ENCODE assay signal across 9 mouse cellular contexts in genomic region chr7:66222621-66223091, GRCm38 (mm10).
A peak's percentile ranks its signal among the peaks of the same experiment; 100 is the strongest.
DNase-seq lines count a peak whose midpoint lies in the region; ATAC-seq and TF ChIP-seq lines count a peak whose summit lies in the region.
"Had no signal": no experiment of that assay in that cellular context is flagged by ENCODE, and none has a peak within 500 bp of the region (broad histone marks: within the 10 kb centered on the region; RNA-seq: fewer than 3 reads in every experiment).

No protein-coding gene starts in this region.

- no peak overlapping the region for H3K9ac ChIP-seq in hindbrain, embryonic 11.5 days (ENCODE audit: low read depth, low read length)
- H3K9ac ChIP-seq in hindbrain, embryonic 13.5 days, result no peak overlapping the region

- 24% methylated on average over 8 of the region's 8 CpGs for WGBS in hindbrain, embryonic 11.5 days
- 12% methylated on average over 8 of the region's 8 CpGs for WGBS in hindbrain, embryonic 13.5 days

- no peak overlapping the region for H3ac ChIP-seq in myocyte (ENCODE audit: control insufficient read depth, insufficient read length)

- no peak overlapping the region for H3K4me2 ChIP-seq in hindbrain, embryonic 11.5 days (replicated peaks; ENCODE audit: low read depth, low read length)
- H3K4me2 ChIP-seq in hindbrain, embryonic 13.5 days, result no peak overlapping the region
- peak overlapping the region; percentile 53 for H3K4me2 ChIP-seq in myocyte (ENCODE audit: low read depth)

- H3K27ac ChIP-seq in hindbrain, embryonic 11.5 days (ENCODE audit: low read depth, low read length), result peak overlapping the region; percentile 47; the same call in 1 of the 2 replicates
- no peak overlapping the region for H3K27ac ChIP-seq in hindbrain, embryonic 13.5 days
- H3K27ac ChIP-seq: left cerebral cortex, adult 2 months had no signal

- peak; percentile 36 for DNase-seq in hindbrain, embryonic 11.5 days (ENCODE audit: low spot score)
- DNase-seq in embryo, embryonic 10.5 days (ENCODE audit: low spot score), result peak; percentile 62
- DNase-seq in kidney, adult 18-20 months, result peak; percentile 53
- no peak for DNase-seq in left cerebral cortex, postnatal 25 days (ENCODE audit: low spot score in 2 of 2)
- no peak for DNase-seq in adrenal gland, postnatal 25 days

- H3K27me3 ChIP-seq in hindbrain, embryonic 11.5 days (ENCODE audit: control insufficient read depth, insufficient read depth, low read length), result no peaks in the 10 kb centered on the region
- no peaks in the 10 kb centered on the region for H3K27me3 ChIP-seq in hindbrain, embryonic 13.5 days
- H3K27me3 ChIP-seq in myocyte (ENCODE audit: control insufficient read depth, insufficient read depth, insufficient read length), result no peaks in the 10 kb centered on the region

- no peak for TF ChIP-seq POLR2A in myocyte (IDR thresholded peaks at IDR 0.05; ENCODE audit: insufficient read length, low read depth)

- no peak overlapping the region for H3K4me3 ChIP-seq in hindbrain, embryonic 11.5 days (ENCODE audit: low read depth, low read length)
- no peak overlapping the region for H3K4me3 ChIP-seq in hindbrain, embryonic 13.5 days
- no peak overlapping the region for H3K4me3 ChIP-seq in myocyte
- H3K4me3 ChIP-seq: left cerebral cortex, adult 2 months had no signal

- intact Hi-C loops in left cerebral cortex, postnatal 25 days (cut with DNase I), result no loop called here

- no peak for ATAC-seq in hindbrain, embryonic 11.5 days (ENCODE audit: low FRiP score)
- no peak for ATAC-seq in hindbrain, embryonic 13.5 days (ENCODE audit: low FRiP score)
- no peak for ATAC-seq in erythroid progenitor cell, adult 5-6 weeks (replicated peaks; ENCODE audit: low FRiP score, poor library complexity, severe bottlenecking)

- no peaks in the 10 kb centered on the region for H3K9me3 ChIP-seq in hindbrain, embryonic 11.5 days (ENCODE audit: control insufficient read depth, low read length)
- no peaks in the 10 kb centered on the region for H3K9me3 ChIP-seq in hindbrain, embryonic 13.5 days

- no peaks in the 10 kb centered on the region; the same call in 1 of the 2 replicates for H3K4me1 ChIP-seq in hindbrain, embryonic 11.5 days (replicated peaks; ENCODE audit: control insufficient read depth, insufficient read depth, low read length)
- peaks cover 21% of the 10 kb centered on the region for H3K4me1 ChIP-seq in hindbrain, embryonic 13.5 days (replicated peaks)

- no peaks in the 10 kb centered on the region for H3K36me3 ChIP-seq in hindbrain, embryonic 11.5 days (ENCODE audit: control insufficient read depth, insufficient read depth, low read length)
- H3K36me3 ChIP-seq in hindbrain, embryonic 13.5 days, result no peaks in the 10 kb centered on the region
- H3K36me3 ChIP-seq in myocyte (ENCODE audit: control insufficient read depth, insufficient read depth), result no peaks in the 10 kb centered on the region

- H3K79me2 ChIP-seq in myocyte (ENCODE audit: control insufficient read depth, insufficient read depth), result no peaks in the 10 kb centered on the region

TF ChIP-seq in myocyte, 11 proteins besides CTCF, POLR2A, EP300 and RAD21:
- TF ChIP-seq MYOG (IDR thresholded peaks at IDR 0.05; ENCODE audit: control insufficient read depth in 1 of 3, insufficient read depth in 1 of 3, insufficient read length in 2 of 3, low read depth in 2 of 3) (peak in 1 of 3 experiments; percentile 12), TCF12 (IDR thresholded peaks at IDR 0.05; ENCODE audit: insufficient read depth, poor library complexity, severe bottlenecking) (no peak), CEBPB (IDR thresholded peaks at IDR 0.05; ENCODE audit: insufficient read depth, poor library complexity, severe bottlenecking) (no peak)

Comparison
In these comparisons a context has a peak if more than half of its experiments do, and no peak if none do; other contexts are left out.
1. DNase-seq: peak in hindbrain, embryonic 11.5 days (single experiment), embryo, embryonic 10.5 days (single experiment) and kidney, adult 18-20 months (single experiment); none in left cerebral cortex, postnatal 25 days (0 of 2) and adrenal gland, postnatal 25 days (single experiment).